Mouse (Mus musculus) midbrain, postnatal 0 days (tissue): ENCODE measurements around the gene Jpt2. TPM values are rescaled to one million over a fixed set of nuclear protein-coding genes. Genes with fewer than 3 reads are reported as not detected.
"Not testable (repeated sequence)": the region's sequence is repeated elsewhere in the genome, so short reads cannot be mapped to it uniquely, and the experiment has no call there.

Experiments
- ATAC-seq: fragments of 200-750 bp; cut with Nextera tagmentation; 2 replicates; pipeline ENCODE4 v1.8.0; 2017; ENCODE audit warnings: moderate number of reproducible peaks, mild to moderate bottlenecking, moderate TSS enrichment, moderate library complexity; ENCODE audit not compliant: low FRiP score
- DNase-seq: peaks from one replicate; pipeline ENCODE4 v3.0.0-alpha.2; 2015; ENCODE audit warnings: low spot score
- H3K27ac ChIP-seq: fragments of 300-500 bp; sonication (generic); 2 replicates; pipeline ENCODE4 v1.5.1; 2014; ENCODE audit warnings: low read depth, mild to moderate bottlenecking, low read length, mixed read lengths
- H3K27me3 ChIP-seq: fragments of 300-500 bp; sonication (generic); 2 replicates; pipeline ENCODE4 v1.6.1; 2014; ENCODE audit warnings: low read length, control low read depth, mixed read lengths; ENCODE audit not compliant: insufficient read depth
- H3K36me3 ChIP-seq: fragments of 300-500 bp; sonication (generic); 2 replicates; pipeline ENCODE4 v1.6.1; 2014; ENCODE audit warnings: low read length, control low read depth, mixed read lengths; ENCODE audit not compliant: insufficient read depth
- H3K4me1 ChIP-seq: fragments of 300-500 bp; sonication (generic); 2 replicates; pipeline ENCODE4 v1.6.1; 2014; ENCODE audit warnings: mild to moderate bottlenecking, control low read depth, antibody characterized with exemption, low read length, mixed read lengths; ENCODE audit not compliant: insufficient read depth
- H3K4me2 ChIP-seq: fragments of 300-500 bp; sonication (generic); 2 replicates; pipeline ENCODE4 v1.6.1; 2014; ENCODE audit warnings: low read depth, mild to moderate bottlenecking, low read length, mixed read lengths; ENCODE audit not compliant: poor library complexity, severe bottlenecking
- H3K4me3 ChIP-seq: fragments of 300-500 bp; sonication (generic); 2 replicates; pipeline ENCODE4 v1.5.1; 2014; ENCODE audit warnings: low read depth, mild to moderate bottlenecking, low read length, moderate library complexity
- H3K9ac ChIP-seq: fragments of 300-500 bp; sonication (generic); replicated peaks from 2 replicates; pipeline ENCODE4 v1.6.1; 2014; ENCODE audit warnings: mild to moderate bottlenecking, low read length, moderate library complexity, mixed read lengths; ENCODE audit not compliant: poor library complexity, severe bottlenecking
- H3K9me3 ChIP-seq: fragments of 300-500 bp; sonication (generic); 2 replicates; pipeline ENCODE4 v1.6.1; 2016; ENCODE audit warnings: low read length, control low read depth
- CTCF ChIP-seq: IDR thresholded peaks from 2 replicates; pipeline ENCODE4 v1.5.1; 2016; ENCODE audit warnings: antibody characterized with exemption, mild to moderate bottlenecking
- WGBS: fragments of 180-500 bp; shearing (Covaris S2); extraction: QIAGEN DNeasy Blood & Tissue Kit; methylation state at CpG from one replicate; pipeline ENCODE4 v1.1.7; 2014; 5-methylcytosine and 5-hydroxymethylcytosine counted together
- polyA plus RNA-seq: library from polyadenylated mRNA; unstranded; fragments of >200 nt; fragmentation: Nextera tagmentation; extraction: Ambion mirVana; gene quantifications from 2 replicates; pipeline ENCODE4 v1.2.1, GENCODE M21; 2015
- total RNA-seq: library from RNA; depleted of rRNA; stranded (reverse); fragments of >200 nt; gene quantifications from 2 replicates; pipeline ENCODE4 v1.2.3, GENCODE M21; 2014

Gene Jpt2
- total and polyA plus RNA-seq, 2 experiments from 2014 or later, result 60.7 to 66.7 TPM

DNA sequence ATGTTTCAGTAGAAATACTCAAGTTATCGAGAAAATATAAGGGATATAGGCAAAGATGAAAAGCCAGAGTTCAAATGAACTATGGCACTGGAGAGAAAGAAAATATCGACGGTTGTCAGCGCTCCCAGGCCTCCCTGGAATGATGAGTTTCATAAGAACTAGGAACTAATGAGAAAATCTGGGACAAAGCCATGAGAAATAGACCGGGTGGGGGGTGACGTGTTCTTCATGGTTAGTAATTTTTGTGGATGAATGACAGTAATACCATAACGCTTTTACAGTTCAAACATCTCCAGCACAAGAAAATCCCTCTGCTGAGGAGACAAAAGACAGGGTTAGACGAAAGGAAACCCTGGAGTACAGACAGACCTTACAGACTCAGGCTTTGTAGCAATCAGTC is 1.1 kb downstream of the Jpt2 start:
- H3K4me3 ChIP-seq, result peak overlapping the region; percentile 84
- no peak for TF ChIP-seq CTCF
- H3K4me1 ChIP-seq, result no peaks in the 10 kb centered on the region; the same call in 1 of the 2 replicates
- peak overlapping the region; percentile 84 for H3K9ac ChIP-seq
- no peaks in the 10 kb centered on the region for H3K9me3 ChIP-seq
- H3K27me3 ChIP-seq, result no peaks in the 10 kb centered on the region
- no peak for ATAC-seq
- no peak for DNase-seq
- H3K36me3 ChIP-seq, result peaks cover 29% of the 10 kb centered on the region
- peak overlapping the region; percentile 62 for H3K4me2 ChIP-seq
- 37% methylated on average over 8 of the region's 8 CpGs for WGBS
- H3K27ac ChIP-seq, result 0 out of 2 replicates have a peak overlapping the region, but pooled peaks have one; percentile 86

DNA sequence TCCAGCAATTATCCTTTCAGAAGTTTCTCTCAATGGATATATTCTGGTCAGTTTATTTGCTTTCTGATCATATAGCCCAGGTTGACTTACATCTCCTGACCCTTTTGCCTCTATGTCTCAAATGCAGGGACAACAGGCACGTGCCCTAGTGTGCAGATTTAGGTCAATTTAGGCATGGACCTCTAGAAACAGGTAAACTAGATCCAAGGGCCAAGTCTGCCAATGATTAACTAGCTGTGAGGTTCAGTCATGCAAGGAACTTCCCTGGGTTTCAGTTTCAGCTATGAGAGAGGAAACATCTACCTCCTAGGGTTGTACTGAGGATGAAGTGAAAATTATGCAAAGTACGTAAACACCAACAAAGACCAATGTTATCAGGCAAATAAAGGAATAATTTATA is 7.2 kb downstream of the Jpt2 start:
- Histone ChIP-seq H3K9ac (no peak overlapping the region), H3K27me3 (no peaks in the 10 kb centered on the region), H3K4me2 (no peak overlapping the region), H3K4me1 (no peaks in the 10 kb centered on the region), H3K9me3 (no peaks in the 10 kb centered on the region), H3K27ac (no peak overlapping the region), H3K4me3 (no peak overlapping the region), H3K36me3 (peaks cover 35% of the 10 kb centered on the region)
- DNase-seq (no peak), ATAC-seq (no peak)
- no peak for TF ChIP-seq CTCF
- 97% methylated on average over 2 of the region's 2 CpGs for WGBS

DNA sequence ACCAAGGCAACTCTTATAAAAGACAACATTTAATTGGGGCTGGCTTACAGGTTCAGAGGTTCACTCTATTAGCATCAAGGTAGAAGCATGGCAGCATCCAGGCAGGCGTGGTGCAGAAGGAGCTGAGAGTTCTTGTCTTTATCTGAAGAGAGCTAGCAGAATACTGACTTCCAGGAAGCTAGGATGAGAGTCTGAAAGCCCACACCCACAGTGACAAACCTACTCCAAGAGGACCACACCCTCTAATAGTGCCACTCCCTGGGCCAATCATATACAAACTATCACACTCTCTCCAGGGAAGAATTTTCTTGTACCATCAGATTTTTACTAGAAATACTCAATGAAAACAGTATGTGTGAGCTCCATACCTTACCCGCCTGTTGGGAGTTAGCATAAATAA is 9.8 kb downstream of the Jpt2 start:
- no peaks in the 10 kb centered on the region for H3K9me3 ChIP-seq

DNA sequence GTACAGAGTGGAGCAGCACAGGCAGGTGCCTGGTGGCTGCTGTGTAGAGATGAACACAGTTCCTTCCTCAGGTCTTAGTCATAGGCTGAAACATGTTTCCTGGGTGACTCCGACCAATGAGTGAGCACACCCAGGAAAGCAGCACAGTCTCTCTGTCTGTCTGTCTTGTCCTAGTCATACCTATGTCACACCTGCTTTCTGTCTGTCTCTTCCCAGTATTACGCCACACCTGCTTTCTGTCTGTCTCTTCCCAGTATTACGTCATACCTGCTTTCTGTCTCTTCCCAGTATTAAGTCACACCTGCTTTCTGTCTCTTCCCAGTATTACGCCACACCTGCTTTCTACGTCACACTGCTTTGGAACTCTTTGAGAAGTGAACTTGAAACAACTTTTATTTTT is 12.3 kb downstream of the Jpt2 start:
- no peak overlapping the region for H3K4me3 ChIP-seq
- peaks cover 35% of the 10 kb centered on the region for H3K36me3 ChIP-seq
- no peak overlapping the region for H3K27ac ChIP-seq
- DNase-seq, result no peak
- ATAC-seq, result no peak
- WGBS, result over 99% methylated on average over 5 of the region's 5 CpGs
- H3K9me3 ChIP-seq, result no peaks in the 10 kb centered on the region
- no peaks in the 10 kb centered on the region for H3K4me1 ChIP-seq
- no peak overlapping the region for H3K4me2 ChIP-seq
- H3K9ac ChIP-seq, result no peak overlapping the region
- H3K27me3 ChIP-seq, result no peaks in the 10 kb centered on the region
- no peak for TF ChIP-seq CTCF

More for the DNA sequence above, 9.8 kb downstream of the Jpt2 start:
- no peaks in the 10 kb centered on the region for H3K4me1 ChIP-seq
- no peaks in the 10 kb centered on the region for H3K27me3 ChIP-seq
- no peak for DNase-seq
- 93% methylated on average over 2 of the region's 2 CpGs for WGBS
- H3K36me3 ChIP-seq, result peaks cover 49% of the 10 kb centered on the region
- H3K4me2 ChIP-seq, result no peak overlapping the region
- H3K4me3 ChIP-seq, result no peak overlapping the region
- no peak for TF ChIP-seq CTCF
- no peak overlapping the region for H3K27ac ChIP-seq
- ATAC-seq, result no peak
- H3K9ac ChIP-seq, result no peak overlapping the region

DNA sequence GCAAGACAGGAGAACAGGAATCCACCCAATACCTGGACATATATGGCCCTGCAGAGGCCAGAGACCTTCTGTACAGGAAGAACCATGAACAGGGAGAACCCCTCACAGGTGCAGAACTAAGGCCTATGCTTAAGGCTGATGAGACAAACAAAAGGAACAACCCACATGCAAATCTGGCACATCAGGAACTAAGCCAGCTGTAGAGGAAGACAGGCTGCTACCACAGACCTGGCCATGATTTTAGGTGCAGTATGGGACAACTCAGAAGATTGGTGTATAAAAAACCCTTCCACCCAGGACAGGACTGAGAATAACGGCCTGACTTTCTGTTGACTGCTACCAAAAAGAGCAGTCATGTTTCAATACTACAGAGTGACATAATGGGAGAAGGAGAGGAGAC is 16.9 kb downstream of the Jpt2 start:
- not testable (repeated sequence) for H3K27ac ChIP-seq, H3K27me3 ChIP-seq, H3K4me2 ChIP-seq, H3K9me3 ChIP-seq, H3K4me1 ChIP-seq, DNase-seq, H3K9ac ChIP-seq, ATAC-seq, H3K4me3 ChIP-seq
- H3K36me3 ChIP-seq, result peaks cover 21% of the 10 kb centered on the region
- WGBS, result 83% methylated on average over 1 of the region's 1 CpGs

DNA sequence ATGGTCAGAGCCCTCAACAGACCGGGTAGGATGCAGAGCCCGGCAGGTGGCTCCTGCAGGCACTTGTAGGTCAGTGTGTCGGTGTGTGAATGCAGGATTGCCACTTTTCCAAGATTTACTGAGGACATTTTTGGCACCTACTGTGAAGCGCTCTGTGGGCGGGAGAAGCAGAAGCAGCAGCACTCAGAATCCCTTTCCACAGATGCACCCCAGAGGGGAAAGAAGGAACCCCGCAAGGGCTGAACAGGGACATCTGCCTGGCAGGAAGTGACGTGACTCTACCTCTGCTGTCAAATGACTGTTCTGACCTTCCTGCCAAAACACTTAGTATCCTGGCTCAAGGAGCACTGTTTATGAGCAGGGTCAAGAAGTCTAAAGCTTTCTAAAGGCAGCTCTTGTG is 17.5 kb downstream of the Jpt2 start:
- no peak for TF ChIP-seq CTCF
- H3K27me3 ChIP-seq, result no peaks in the 10 kb centered on the region
- no peaks in the 10 kb centered on the region for H3K4me1 ChIP-seq
- H3K36me3 ChIP-seq, result peaks cover 18% of the 10 kb centered on the region
- H3K27ac ChIP-seq, result no peak overlapping the region
- no peak overlapping the region for H3K4me3 ChIP-seq
- H3K9ac ChIP-seq, result no peak overlapping the region
- DNase-seq (no peak), ATAC-seq (no peak)
- no peaks in the 10 kb centered on the region for H3K9me3 ChIP-seq
- 94% methylated on average over 7 of the region's 7 CpGs for WGBS
- H3K4me2 ChIP-seq, result no peak overlapping the region
